Mouse (Mus musculus) inflammation-experienced regulatory T-cells, adult 6 months (primary cell): ENCODE data around the gene Lnpep. TPM values are rescaled to one million over a fixed set of nuclear protein-coding genes. Genes with fewer than 3 reads are reported as not detected.

Source experiments
- ATAC-seq: one replicate; pipeline ENCODE4 v1.8.0; 2017
- polyA plus RNA-seq, 3 experiments: library from polyadenylated mRNA; unstranded; fragments of 100-300 nt; shearing (Covaris generic); gene quantifications; one replicate each; pipeline ENCODE4 v1.2.1; 2017

Gene Lnpep
- polyA plus RNA-seq, 3 experiments from 2014 or later: 33.9 to 38.6 (median 36.0) TPM

DNA sequence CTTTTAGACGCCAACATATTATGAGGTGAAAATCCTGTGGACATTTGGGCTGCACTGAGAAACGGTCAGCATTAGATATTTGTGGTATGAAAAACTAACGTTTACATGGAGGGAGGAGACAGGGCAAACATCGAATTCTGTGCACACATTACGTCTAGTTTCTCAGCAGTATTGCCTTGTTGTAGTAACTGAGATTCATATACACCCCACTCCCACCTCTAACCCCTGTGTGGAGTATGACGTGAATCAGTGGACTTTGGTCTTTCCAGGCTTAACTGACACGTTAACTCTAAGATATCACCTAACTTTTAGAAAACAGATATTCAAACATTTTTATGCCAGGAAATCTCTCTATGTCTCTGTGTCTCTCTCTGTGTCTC is 133.2 kb downstream of the Lnpep start:
- ATAC-seq: no peak

DNA sequence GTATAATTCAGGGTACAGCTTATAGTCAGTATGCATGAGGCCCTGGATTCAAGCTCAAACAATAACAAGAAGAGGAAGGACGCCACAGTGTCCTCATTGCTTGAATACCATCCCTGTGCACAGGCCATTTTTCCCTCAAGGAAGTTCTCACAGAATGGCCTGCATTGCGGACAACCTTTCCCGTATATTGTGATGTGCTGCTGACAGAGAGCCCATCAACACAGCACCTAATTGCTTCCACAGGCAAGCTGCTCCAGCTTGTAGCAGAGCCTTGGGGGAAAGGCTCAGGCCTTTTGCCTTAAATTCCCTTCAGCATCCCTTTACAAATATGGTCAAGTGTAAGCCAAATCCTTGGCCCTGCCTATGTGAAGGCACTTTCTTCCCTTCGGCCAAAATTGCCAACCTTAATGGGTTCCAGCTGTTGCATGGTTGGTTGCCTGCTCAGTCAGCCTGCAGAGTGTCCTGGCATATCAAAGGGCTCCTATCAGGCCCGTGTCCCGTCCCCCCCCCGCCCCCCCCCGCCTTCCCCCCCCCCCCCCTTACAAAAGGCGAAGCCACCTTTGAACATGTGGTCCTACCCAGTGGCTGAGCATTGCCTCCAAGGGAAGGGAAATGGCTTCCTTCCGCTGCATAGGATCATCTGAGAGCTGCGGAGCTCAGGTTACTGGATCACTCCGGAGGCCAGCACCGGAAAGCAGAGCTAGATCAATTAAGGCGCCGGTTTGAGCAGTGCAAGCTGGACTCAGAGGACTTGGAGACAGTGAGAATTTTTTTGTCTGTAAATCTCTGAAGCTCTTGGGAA is 133.8 kb downstream of the Lnpep start:
- ATAC-seq: no peak

DNA sequence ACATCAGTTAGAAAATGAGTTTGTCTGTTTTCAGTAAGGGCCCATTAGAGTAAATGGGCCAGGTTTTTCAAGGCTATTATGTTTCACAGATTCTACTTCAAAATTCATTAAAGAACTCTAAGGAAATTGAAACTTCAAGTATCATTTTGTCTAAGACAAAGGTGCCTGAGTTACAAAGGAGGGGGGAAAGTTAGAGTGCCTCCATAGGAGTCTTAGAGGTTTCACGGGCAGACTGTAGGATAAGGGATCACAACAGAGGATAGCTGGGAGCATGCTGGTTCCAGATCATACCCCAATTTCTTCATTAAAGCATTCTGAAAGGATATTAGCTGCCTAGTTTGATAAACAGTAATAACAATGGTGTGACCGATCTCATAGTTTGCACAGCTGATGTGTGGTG is 139.1 kb downstream of the Lnpep start:
- ATAC-seq: no peak

Other genes with a start within 250 kb of the Lnpep start
- under 1 TPM in 1 of 3 experiments, not detected in 2; 0.39 TPM for gene Lix1, start 222.4 kb downstream of the Lnpep start, polyA plus RNA-seq
- gene Vmn2r90, start 78.7 kb upstream of the Lnpep start, polyA plus RNA-seq: under 1 TPM in 1 of 3 experiments, not detected in 2; 0.12 TPM
- gene Spaca6, start 202.1 kb upstream of the Lnpep start, polyA plus RNA-seq: 10 to 100 TPM in 2 of 3 experiments, 1 to 10 TPM in 1; 2.4 to 13.5 (median 12.6) TPM
- under 1 TPM in 1 of 3 experiments, not detected in 2; 0.12 TPM for gene Has1, start 230.2 kb upstream of the Lnpep start, polyA plus RNA-seq